Mouse (Mus musculus): ENCODE measurements at regions not wholly inside any gene's neighbourhood (a gene's known extent, or its start where the extent isn't known, plus 50 kb on each side); places are given as distances from the start of the nearest gene placed in this dataset.

DNA sequence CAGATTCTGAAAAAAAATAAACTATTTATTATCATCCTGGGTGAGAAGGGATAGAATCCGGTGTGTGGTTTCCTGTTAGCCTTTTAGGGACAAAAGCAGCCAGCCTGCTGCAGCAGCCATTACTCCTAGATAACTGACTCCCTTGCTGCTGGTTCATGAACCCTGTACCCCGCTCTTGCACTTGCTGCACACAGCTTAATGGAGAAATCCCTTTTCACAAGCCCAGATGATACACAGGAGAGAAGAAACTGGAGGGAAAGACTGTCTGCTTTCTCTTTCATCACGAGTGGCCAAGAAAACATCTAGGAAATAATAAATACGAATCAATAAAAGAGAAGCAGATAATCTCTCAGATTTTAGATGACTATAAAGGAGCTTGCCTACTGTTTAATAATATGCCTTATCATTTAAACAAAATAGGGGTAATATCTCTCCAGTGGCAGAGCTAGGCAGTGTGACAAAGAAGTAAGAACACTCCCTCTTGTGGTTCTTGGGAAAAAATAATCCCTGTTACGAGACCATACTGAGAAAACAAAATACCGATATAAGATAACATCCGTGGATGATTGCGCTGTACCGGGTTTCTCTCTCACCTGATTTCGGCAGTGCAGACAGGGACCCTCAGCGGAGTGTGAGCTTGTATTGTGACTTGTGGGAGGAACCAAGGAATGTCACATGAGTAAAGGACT is 98.0 kb upstream of the Ccdc54 start (continued):
- TF ChIP-seq USF1 (IDR thresholded peaks at IDR 0.05; ENCODE audit: low read depth, low read length) (no peak), CHD2 (IDR thresholded peaks at IDR 0.05; ENCODE audit: low read length) (no peak), MAFK (IDR thresholded peaks at IDR 0.05; ENCODE audit: borderline replicate concordance, low read depth, low read length) (no peak), POLR2AphosphoS2 (IDR thresholded peaks at IDR 0.05; ENCODE audit: low read length) (no peak), SMC3 (IDR thresholded peaks at IDR 0.05; ENCODE audit: low read depth, low read length) (peak; percentile 72), ZKSCAN1 (IDR thresholded peaks at IDR 0.05; ENCODE audit: low read depth, low read length) (no peak), HCFC1 (IDR thresholded peaks at IDR 0.05; ENCODE audit: low read depth, low read length) (no peak), ELF1 (IDR thresholded peaks at IDR 0.05; ENCODE audit: low read depth, low read length) (no peak), MAZ (IDR thresholded peaks at IDR 0.05; ENCODE audit: low read depth, low read length) (no peak)

GRCm38 (mm10) chr16:50679698-50680097 is 88.7 kb upstream of the Ccdc54 start:
- Histone ChIP-seq H3K4me3 (ENCODE audit: control insufficient read depth in 1 of 2, insufficient read depth in 1 of 2, low read depth in 2 of 2, low read length in 2 of 2) (no peak overlapping the region), H3K36me3 (ENCODE audit: control insufficient read depth in 1 of 2, insufficient read depth in 2 of 2, low read length in 2 of 2) (no peaks in the 10 kb centered on the region; a peak in 1 of 4 replicates), H3K79me2 (ENCODE audit: control insufficient read depth, insufficient read depth, low read length, poor library complexity) (no peaks in the 10 kb centered on the region), H3K27ac (ENCODE audit: control insufficient read depth, low read depth, low read length) (no peak overlapping the region), H3K27me3 (ENCODE audit: control insufficient read depth in 1 of 2, insufficient read depth in 2 of 2, low read length in 2 of 2) (0 out of 4 replicates have a peak, but pooled peaks cover 0 to 2% of the 10 kb centered on the region in 2 experiments), H3K9ac (ENCODE audit: control insufficient read depth, low read depth, low read length, poor library complexity, severe bottlenecking) (no peak overlapping the region), H3K4me1 (ENCODE audit: control insufficient read depth in 1 of 2, insufficient read depth in 2 of 2, low read length in 2 of 2) (no peaks in the 10 kb centered on the region), H3K9me3 (replicated peaks; ENCODE audit: insufficient read depth, low read length) (no peaks in the 10 kb centered on the region)
- TF ChIP-seq ELF1 (IDR thresholded peaks at IDR 0.05; ENCODE audit: low read depth, low read length) (no peak), USF1 (IDR thresholded peaks at IDR 0.05; ENCODE audit: low read depth, low read length) (no peak), ZMIZ1 (IDR thresholded peaks at IDR 0.05; ENCODE audit: low read depth, low read length) (no peak), MAZ (IDR thresholded peaks at IDR 0.05; ENCODE audit: low read depth, low read length) (no peak), KAT2A (conservative IDR thresholded peaks at IDR 0.05; ENCODE audit: low read depth, low read length) (no peak), TCF12 (IDR thresholded peaks at IDR 0.05; ENCODE audit: low read depth, low read length) (no peak), RCOR1 (IDR thresholded peaks at IDR 0.05; ENCODE audit: low read depth, low read length) (no peak), EP300 (IDR thresholded peaks at IDR 0.05; ENCODE audit: low read depth in 1 of 2, low read length in 2 of 2) (no peak), TBP (IDR thresholded peaks at IDR 0.05; ENCODE audit: low read depth, low read length) (no peak), POLR2AphosphoS5 (IDR thresholded peaks at IDR 0.05; ENCODE audit: borderline replicate concordance, low read depth, low read length) (no peak), GABPA (IDR thresholded peaks at IDR 0.05; ENCODE audit: low read depth, low read length) (no peak), ZKSCAN1 (IDR thresholded peaks at IDR 0.05; ENCODE audit: low read depth, low read length) (no peak), ZNF384 (IDR thresholded peaks at IDR 0.05; ENCODE audit: low read depth, low read length) (no peak), RAD21 (IDR thresholded peaks at IDR 0.05; ENCODE audit: low read depth, low read length) (no peak), MYC (IDR thresholded peaks at IDR 0.05; ENCODE audit: low read depth, low read length) (no peak)
- DNase-seq (ENCODE audit: low read depth, low spot score) = no peak

All from MEL (cell line).